Mouse (Mus musculus) heart, embryonic 14.5 days (tissue): ENCODE measurements around the gene Pi4k2a. TPM values are rescaled to one million over a fixed set of nuclear protein-coding genes. Genes with fewer than 3 reads are reported as not detected.

Experiments
- ATAC-seq: fragments of 200-750 bp; cut with Nextera tagmentation; 2 replicates; pipeline ENCODE4 v1.8.0; 2017; ENCODE audit warnings: low read depth, moderate TSS enrichment; ENCODE audit not compliant: insufficient number of reproducible peaks, insufficient read depth, low FRiP score
- H3K27ac ChIP-seq, 2 experiments: fragments of 200-500 bp in 1 of 2; fragments of 300-500 bp in 1 of 2; sonication (generic) in 1 of 2; replicated peaks in 1 of 2; 2 replicates each; pipeline ENCODE4 v1.5.1; 2012 to 2014; ENCODE audit warnings: low read depth in 2 of 2, low read length in 2 of 2, control low read depth in 1 of 2, mild to moderate bottlenecking in 1 of 2, mixed read lengths in 1 of 2; ENCODE audit not compliant: control insufficient read depth in 1 of 2, insufficient read depth in 1 of 2
- H3K27me3 ChIP-seq: fragments of 300-500 bp; sonication (generic); 2 replicates; pipeline ENCODE4 v1.6.1; 2014; ENCODE audit warnings: mild to moderate bottlenecking, low read length, control low read depth; ENCODE audit not compliant: control insufficient read depth, insufficient read depth
- H3K36me3 ChIP-seq: fragments of 300-500 bp; sonication (generic); 2 replicates; pipeline ENCODE4 v1.6.1; 2014; ENCODE audit warnings: mild to moderate bottlenecking, control low read depth, low read length, mixed read lengths; ENCODE audit not compliant: control insufficient read depth, insufficient read depth
- H3K4me1 ChIP-seq, 2 experiments: fragments of 200-500 bp in 1 of 2; fragments of 300-500 bp in 1 of 2; sonication (generic) in 1 of 2; 2 replicates each; pipeline ENCODE4 v1.6.1; 2012 to 2014; ENCODE audit warnings: low read length in 2 of 2, control low read depth in 1 of 2, mixed read lengths in 1 of 2; ENCODE audit not compliant: control insufficient read depth in 2 of 2, insufficient read depth in 2 of 2
- H3K4me2 ChIP-seq: fragments of 300-500 bp; sonication (generic); 2 replicates; pipeline ENCODE4 v1.6.1; 2014; ENCODE audit warnings: mild to moderate bottlenecking, low read length
- H3K4me3 ChIP-seq, 2 experiments: fragments of 200-500 bp in 1 of 2; fragments of 300-500 bp in 1 of 2; sonication (generic) in 1 of 2; 2 replicates each; pipeline ENCODE4 v1.5.1; 2012 to 2014; ENCODE audit warnings: low read length in 2 of 2, mild to moderate bottlenecking in 2 of 2, control low read depth in 1 of 2, low read depth in 1 of 2, moderate library complexity in 1 of 2; ENCODE audit not compliant: control insufficient read depth in 1 of 2, insufficient read depth in 1 of 2
- H3K9ac ChIP-seq: fragments of 300-500 bp; sonication (generic); 2 replicates; pipeline ENCODE4 v1.6.1; 2014; ENCODE audit warnings: mild to moderate bottlenecking, low read length
- H3K9me3 ChIP-seq: fragments of 300-500 bp; sonication (generic); 2 replicates; pipeline ENCODE4 v1.6.1; 2016; ENCODE audit warnings: low read length, control low read depth; ENCODE audit not compliant: control insufficient read depth
- WGBS: fragments of 180-500 bp; shearing (Covaris S2); extraction: QIAGEN DNeasy Blood & Tissue Kit; methylation state at CpG from one replicate; pipeline ENCODE4 v1.1.7; 2014; 5-methylcytosine and 5-hydroxymethylcytosine counted together
- polyA plus RNA-seq: library from polyadenylated mRNA; unstranded; fragments of >200 nt; fragmentation: Nextera tagmentation; extraction: Ambion mirVana; gene quantifications from 2 replicates; pipeline ENCODE4 v1.2.1, GENCODE M21; 2014

Gene Pi4k2a
- polyA plus RNA-seq, 1 experiment from 2014 or later, result 20.2 TPM

GRCm38 (mm10) chr19:42071886-42072608 lies 18.2 kb upstream of the Pi4k2a start:
- Histone ChIP-seq H3K4me3 (no peak overlapping the region), H3K4me1 (peaks cover 3 to 5% of the 10 kb centered on the region in 2 experiments; a peak in 2 of 4 replicates), H3K36me3 (peaks cover 10% of the 10 kb centered on the region; the same call in 1 of the 2 replicates), H3K27me3 (no peaks in the 10 kb centered on the region), H3K4me2 (no peak overlapping the region), H3K9ac (no peak overlapping the region), H3K27ac (no peak overlapping the region), H3K9me3 (no peaks in the 10 kb centered on the region)
- 66% methylated on average over 15 of the region's 15 CpGs for WGBS
- ATAC-seq, result no peak

GRCm38 (mm10) chr19:42072802-42073201 lies 17.5 kb upstream of the Pi4k2a start:
- H3K27me3 ChIP-seq, result no peaks in the 10 kb centered on the region
- no peak overlapping the region for H3K4me3 ChIP-seq
- H3K36me3 ChIP-seq, result peaks cover 10% of the 10 kb centered on the region; the same call in 1 of the 2 replicates
- no peak overlapping the region for H3K27ac ChIP-seq
- ATAC-seq, result no peak
- peaks cover 3 to 5% of the 10 kb centered on the region in 2 experiments; a peak in 2 of 4 replicates for H3K4me1 ChIP-seq
- no peak overlapping the region for H3K9ac ChIP-seq
- H3K9me3 ChIP-seq, result no peaks in the 10 kb centered on the region
- H3K4me2 ChIP-seq, result no peak overlapping the region
- WGBS, result 58% methylated on average over 7 of the region's 7 CpGs

GRCm38 (mm10) chr19:42075051-42075450 lies 15.2 kb upstream of the Pi4k2a start:
- no peak for ATAC-seq
- Histone ChIP-seq H3K4me1 (no peaks in the 10 kb centered on the region), H3K9me3 (no peaks in the 10 kb centered on the region), H3K9ac (no peak overlapping the region), H3K4me2 (no peak overlapping the region), H3K27ac (no peak overlapping the region), H3K4me3 (no peak overlapping the region), H3K36me3 (peaks cover 10% of the 10 kb centered on the region; the same call in 1 of the 2 replicates), H3K27me3 (no peaks in the 10 kb centered on the region)
- WGBS, result 85% methylated on average over 2 of the region's 2 CpGs

- Histone ChIP-seq H3K4me2 (no peak overlapping the region), H3K27me3 (no peaks in the 10 kb centered on the region), H3K9ac (no peak overlapping the region), H3K4me3 (no peak overlapping the region), H3K4me1 (no peaks in the 10 kb centered on the region), H3K9me3 (no peaks in the 10 kb centered on the region), H3K27ac (no peak overlapping the region), H3K36me3 (peaks cover 10% of the 10 kb centered on the region; the same call in 1 of the 2 replicates)
- WGBS, result 88% methylated on average over 16 of the region's 16 CpGs
- no peak for ATAC-seq
These were observed 14.3 kb upstream of the Pi4k2a start for GRCm38 (mm10) chr19:42075992-42076391.

GRCm38 (mm10) chr19:42078566-42078965 lies 11.7 kb upstream of the Pi4k2a start:
- H3K36me3 ChIP-seq, result peaks cover 10% of the 10 kb centered on the region; the same call in 1 of the 2 replicates
- H3K9ac ChIP-seq, result no peak overlapping the region
- no peaks in the 10 kb centered on the region for H3K4me1 ChIP-seq
- ATAC-seq, result no peak
- 90% methylated on average over 8 of the region's 8 CpGs for WGBS
- H3K9me3 ChIP-seq, result no peaks in the 10 kb centered on the region
- H3K27me3 ChIP-seq, result no peaks in the 10 kb centered on the region
- H3K27ac ChIP-seq, result no peak overlapping the region
- H3K4me3 ChIP-seq, result no peak overlapping the region
- H3K4me2 ChIP-seq, result no peak overlapping the region

GRCm38 (mm10) chr19:42079006-42079405 lies 11.3 kb upstream of the Pi4k2a start:
- H3K4me3 ChIP-seq, result no peak overlapping the region
- 91% methylated on average over 12 of the region's 12 CpGs for WGBS
- no peak overlapping the region for H3K27ac ChIP-seq
- no peaks in the 10 kb centered on the region for H3K4me1 ChIP-seq
- no peaks in the 10 kb centered on the region for H3K9me3 ChIP-seq
- no peak overlapping the region for H3K4me2 ChIP-seq
- ATAC-seq, result no peak
- H3K9ac ChIP-seq, result no peak overlapping the region
- no peaks in the 10 kb centered on the region for H3K27me3 ChIP-seq
- H3K36me3 ChIP-seq, result peaks cover 10% of the 10 kb centered on the region; the same call in 1 of the 2 replicates

GRCm38 (mm10) chr19:42079950-42080349 lies 10.3 kb upstream of the Pi4k2a start:
- Histone ChIP-seq H3K27ac (no peak overlapping the region), H3K4me2 (no peak overlapping the region), H3K4me1 (no peaks in the 10 kb centered on the region), H3K9ac (no peak overlapping the region), H3K9me3 (no peaks in the 10 kb centered on the region), H3K4me3 (no peak overlapping the region), H3K27me3 (no peaks in the 10 kb centered on the region), H3K36me3 (peaks cover 10% of the 10 kb centered on the region; the same call in 1 of the 2 replicates)
- 74% methylated on average over 5 of the region's 5 CpGs for WGBS
- no peak for ATAC-seq
